Mouse (Mus musculus) liver, adult 2 months (tissue): Measurements from ENCODE around the gene Ntn5. TPM values are rescaled to one million over a fixed set of nuclear protein-coding genes. Genes with fewer than 3 reads are reported as not detected.

ENCODE experiments used
- DNase-seq: peaks from one replicate; pipeline ENCODE4 v3.0.0-alpha.2; 2011; ENCODE audit warnings: low read depth, low spot score; ENCODE audit errors: extremely low read depth
- H3K27ac ChIP-seq: fragments of 200-500 bp; replicated peaks from 2 replicates; pipeline ENCODE4 v1.5.1; 2012; ENCODE audit warnings: low read depth, mild to moderate bottlenecking, control low read depth, inconsistent platforms, low read length; ENCODE audit not compliant: insufficient read depth
- H3K27me3 ChIP-seq: fragments of 200-500 bp; 2 replicates; pipeline ENCODE4 v1.6.1; 2012; ENCODE audit warnings: mild to moderate bottlenecking, moderate library complexity, low read length, inconsistent platforms; ENCODE audit not compliant: control insufficient read depth, insufficient read depth
- H3K36me3 ChIP-seq: fragments of 200-500 bp; 2 replicates; pipeline ENCODE4 v1.6.1; 2012; ENCODE audit warnings: low read length, inconsistent platforms; ENCODE audit not compliant: control insufficient read depth, insufficient read depth
- H3K4me1 ChIP-seq: fragments of 200-500 bp; 2 replicates; pipeline ENCODE4 v1.6.1; 2011; ENCODE audit warnings: low read length; ENCODE audit not compliant: control insufficient read depth, insufficient read depth
- H3K4me3 ChIP-seq: fragments of 200-500 bp; 2 replicates; pipeline ENCODE4 v1.5.1; 2011; ENCODE audit warnings: low read depth, mild to moderate bottlenecking, control low read depth, low read length, moderate library complexity; ENCODE audit not compliant: insufficient read depth
- H3K79me2 ChIP-seq: fragments of 200-500 bp; 2 replicates; pipeline ENCODE4 v1.6.1; 2012; ENCODE audit warnings: inconsistent platforms, mild to moderate bottlenecking, low read length, moderate library complexity; ENCODE audit not compliant: control insufficient read depth, insufficient read depth
- H3K9ac ChIP-seq: fragments of 200-500 bp; 2 replicates; pipeline ENCODE4 v1.6.1; 2012; ENCODE audit warnings: low read depth, mild to moderate bottlenecking, control low read depth, inconsistent platforms, low read length
- CTCF ChIP-seq: fragments of 200-500 bp; IDR thresholded peaks from 2 replicates; pipeline ENCODE4 v1.5.1; 2011; ENCODE audit warnings: low read depth, low read length, control low read depth
- POLR2A ChIP-seq: fragments of 200-500 bp; IDR thresholded peaks from 2 replicates; pipeline ENCODE4 v1.6.1; 2011; ENCODE audit warnings: low read length, control low read depth; ENCODE audit not compliant: insufficient read depth; ENCODE audit errors: extremely low read depth
- WGBS: fragments of 180-500 bp; shearing (Covaris S2); methylation state at CpG from one replicate; pipeline ENCODE4 v1.1.7; 2018; 5-methylcytosine and 5-hydroxymethylcytosine counted together
- polyA plus RNA-seq: library from polyadenylated mRNA; depleted of rRNA; stranded (reverse); fragments of >200 nt; gene quantifications from 2 replicates; pipeline ENCODE4 v1.2.3, GENCODE M21; 2012
- total RNA-seq: library from RNA; depleted of rRNA; stranded (reverse); fragments of >200 nt; gene quantifications from 2 replicates; pipeline ENCODE4 v1.2.3, GENCODE M21; 2014

The Ntn5 gene
- total and polyA plus RNA-seq, 2 experiments = not detected

DNA sequence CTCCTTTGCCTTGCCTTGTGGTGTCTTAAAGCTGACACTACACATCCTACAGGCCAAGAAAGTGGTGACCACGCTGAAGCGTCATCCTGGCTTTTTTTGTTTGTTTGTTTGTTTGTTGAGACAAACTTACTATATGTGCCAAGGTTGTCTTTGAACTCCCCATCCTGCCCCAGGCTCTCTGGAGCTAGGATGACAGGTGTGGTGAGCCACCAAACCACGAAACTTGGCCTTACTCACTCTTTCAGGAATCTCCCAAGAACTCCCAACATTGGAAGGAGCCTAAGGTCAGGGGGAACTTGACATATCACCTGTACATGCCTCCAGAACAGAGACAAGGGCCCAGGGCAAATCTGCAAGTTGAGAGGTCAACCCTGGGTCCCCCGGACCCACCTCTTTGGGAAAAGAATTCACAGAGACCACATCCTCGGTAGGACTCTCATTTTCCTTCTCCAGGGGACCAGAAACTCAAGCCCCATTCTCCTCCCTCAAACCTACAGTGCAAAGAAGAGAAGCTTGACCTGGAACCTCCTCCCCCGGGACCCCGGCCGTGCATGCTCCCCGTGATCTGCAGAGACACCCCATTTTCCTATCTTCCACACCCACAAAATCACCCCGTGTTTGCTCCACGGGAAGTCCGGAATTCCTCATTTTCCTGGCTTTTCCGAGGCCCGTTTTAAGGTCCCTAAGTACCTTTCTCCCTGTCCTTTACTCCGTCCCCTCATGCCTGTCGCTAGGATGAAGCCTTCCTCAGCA, 41.1 kb upstream of the Ntn5 start:
- no peaks in the 10 kb centered on the region for H3K79me2 ChIP-seq
- H3K4me1 ChIP-seq = no peaks in the 10 kb centered on the region
- no peak for DNase-seq
- 53% methylated on average over 16 of the region's 16 CpGs for WGBS
- H3K9ac ChIP-seq = 0 out of 2 replicates have a peak overlapping the region, but pooled peaks have one; percentile 35
- H3K27ac ChIP-seq = no peak overlapping the region
- TF ChIP-seq POLR2A = no peak
- no peak for TF ChIP-seq CTCF
- H3K4me3 ChIP-seq = no peak overlapping the region
- H3K27me3 ChIP-seq = peaks cover 3% of the 10 kb centered on the region; the same call in 1 of the 2 replicates
- H3K36me3 ChIP-seq = no peaks in the 10 kb centered on the region

- Histone ChIP-seq H3K79me2 (no peaks in the 10 kb centered on the region), H3K27ac (no peak overlapping the region), H3K9ac (0 out of 2 replicates have a peak overlapping the region, but pooled peaks have one; percentile 35), H3K4me3 (peak overlapping the region; percentile 3; the same call in 1 of the 2 replicates), H3K36me3 (no peaks in the 10 kb centered on the region), H3K4me1 (no peaks in the 10 kb centered on the region), H3K27me3 (peaks cover 3% of the 10 kb centered on the region; the same call in 1 of the 2 replicates)
- WGBS = 16% methylated on average over 28 of the region's 28 CpGs
- TF ChIP-seq POLR2A = no peak
- TF ChIP-seq CTCF = no peak
- DNase-seq = peak; percentile 43
Observed at GRCm38 (mm10) chr7:45643441-45644178, 40.2 kb upstream of the Ntn5 start.

DNA sequence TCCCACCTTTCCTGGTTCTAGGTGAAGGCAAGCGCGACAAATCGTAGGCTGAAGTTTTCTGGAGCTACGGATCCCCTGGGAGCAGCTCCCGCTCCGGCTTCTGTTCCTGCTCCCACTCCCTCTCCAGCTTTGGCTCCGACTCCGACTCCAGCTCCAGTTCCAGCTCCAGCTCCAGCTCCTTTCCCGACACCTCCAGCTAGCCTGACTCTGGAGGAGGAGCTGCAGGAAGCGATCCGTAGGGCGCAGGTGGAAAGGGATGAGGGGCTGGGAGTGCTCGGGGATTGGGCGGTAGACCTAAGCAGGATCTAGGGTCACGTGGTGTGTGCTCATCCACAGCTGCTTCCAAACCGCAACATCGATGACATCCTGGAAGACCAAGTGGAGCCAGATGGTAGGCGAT, 39.6 kb upstream of the Ntn5 start:
- 24% methylated on average over 18 of the region's 18 CpGs for WGBS
- H3K4me3 ChIP-seq = peak overlapping the region; percentile 1; the same call in 1 of the 2 replicates
- H3K9ac ChIP-seq = no peak overlapping the region
- no peaks in the 10 kb centered on the region for H3K4me1 ChIP-seq
- H3K36me3 ChIP-seq = no peaks in the 10 kb centered on the region
- no peaks in the 10 kb centered on the region for H3K79me2 ChIP-seq
- TF ChIP-seq POLR2A (no peak), CTCF (no peak)
- no peak overlapping the region for H3K27ac ChIP-seq
- H3K27me3 ChIP-seq = peaks cover 3% of the 10 kb centered on the region; the same call in 1 of the 2 replicates
- DNase-seq = no peak

DNA sequence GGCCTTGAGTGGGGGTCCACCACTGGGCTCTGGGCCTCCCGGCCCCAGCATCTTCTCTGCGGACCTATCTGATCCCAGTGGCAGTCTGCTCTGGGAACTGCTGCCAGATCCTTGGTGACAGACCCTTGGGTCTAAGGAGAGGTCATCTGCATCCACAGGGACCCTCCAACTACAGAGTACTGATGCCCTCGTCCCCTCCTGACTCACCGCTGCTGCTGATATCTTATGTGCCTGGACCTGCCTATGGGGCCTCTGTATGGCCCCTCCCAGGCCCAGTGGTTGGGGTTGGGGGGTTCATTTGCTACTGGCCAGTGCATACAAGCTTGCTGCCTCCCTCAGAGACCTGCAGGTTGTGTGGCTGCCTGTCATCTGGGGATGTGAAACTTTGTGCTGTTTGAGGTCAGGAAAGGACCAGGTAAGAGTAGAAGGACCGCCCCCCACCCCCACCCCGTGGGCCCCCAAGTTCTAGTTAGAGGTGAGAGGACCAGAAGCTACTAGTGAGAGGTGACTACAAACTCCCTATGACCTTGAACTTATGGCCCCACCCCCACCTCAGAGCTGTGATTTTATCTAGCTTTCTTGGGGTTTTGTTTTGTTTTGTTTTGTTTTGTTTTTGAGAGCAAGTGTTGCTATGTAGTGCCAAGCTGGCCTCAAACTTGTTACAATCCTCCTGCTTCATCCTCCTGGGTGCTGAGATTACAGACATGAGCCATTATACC, 38.8 kb upstream of the Ntn5 start:
- H3K79me2 ChIP-seq = no peaks in the 10 kb centered on the region
- no peaks in the 10 kb centered on the region for H3K4me1 ChIP-seq
- WGBS = 81% methylated on average over 6 of the region's 6 CpGs
- H3K27ac ChIP-seq = no peak overlapping the region
- peaks cover 3% of the 10 kb centered on the region; the same call in 1 of the 2 replicates for H3K27me3 ChIP-seq
- H3K9ac ChIP-seq = no peak overlapping the region
- DNase-seq = no peak
- H3K36me3 ChIP-seq = no peaks in the 10 kb centered on the region
- no peak overlapping the region for H3K4me3 ChIP-seq
- TF ChIP-seq CTCF (no peak), POLR2A (no peak)

GRCm38 (mm10) chr7:45645591-45645971, 38.2 kb upstream of the Ntn5 start:
- no peak for DNase-seq
- no peaks in the 10 kb centered on the region for H3K79me2 ChIP-seq
- H3K4me1 ChIP-seq = no peaks in the 10 kb centered on the region
- H3K27me3 ChIP-seq = peaks cover 3% of the 10 kb centered on the region; the same call in 1 of the 2 replicates
- WGBS = 90% methylated on average over 7 of the region's 7 CpGs
- H3K27ac ChIP-seq = no peak overlapping the region
- TF ChIP-seq POLR2A = no peak
- TF ChIP-seq CTCF = no peak
- H3K9ac ChIP-seq = no peak overlapping the region
- H3K4me3 ChIP-seq = no peak overlapping the region
- no peaks in the 10 kb centered on the region for H3K36me3 ChIP-seq
